Mouse (Mus musculus): ENCODE results near the gene Klhl26. TPM values are rescaled to one million over a fixed set of nuclear protein-coding genes. Genes with fewer than 3 reads are reported as not detected.

The Klhl26 gene
- polyA plus RNA-seq, 1 experiment from 2014 or later = 24.9 TPM

GRCm38 (mm10) chr8:70492664-70493640 lies 16.2 kb upstream of the Klhl26 start, which contains the start of gene Crlf1:
Gene Crlf1 (plus strand): TSS chr8:70493158.
- no peak within 1 kb of the TSS for H3K27ac ChIP-seq (ENCODE audit: low read length)
- H3K4me1 ChIP-seq (ENCODE audit: control insufficient read depth, insufficient read depth, low read length) = peaks cover 37% of the 10 kb centered on the region
- WGBS = under 1% methylated on average over 65 of the region's 93 CpGs
- no peaks in the 10 kb centered on the region for H3K36me3 ChIP-seq (ENCODE audit: control insufficient read depth, insufficient read depth, low read length)
- peak within 1 kb of the TSS; percentile 66 for H3K9ac ChIP-seq (ENCODE audit: low read length)
- H3K9me3 ChIP-seq (replicated peaks; ENCODE audit: control insufficient read depth, low read length) = no peaks in the 10 kb centered on the region
- H3K4me3 ChIP-seq (replicated peaks; ENCODE audit: low read length) = peak within 1 kb of the TSS; percentile 48
- H3K4me2 ChIP-seq (ENCODE audit: low read depth, low read length) = peak within 1 kb of the TSS; percentile 94
- no peak for ATAC-seq (ENCODE audit: insufficient read depth, low FRiP score)
- H3K27me3 ChIP-seq (ENCODE audit: control insufficient read depth, insufficient read depth, low read length) = peaks cover 98% of the 10 kb centered on the region

DNA sequence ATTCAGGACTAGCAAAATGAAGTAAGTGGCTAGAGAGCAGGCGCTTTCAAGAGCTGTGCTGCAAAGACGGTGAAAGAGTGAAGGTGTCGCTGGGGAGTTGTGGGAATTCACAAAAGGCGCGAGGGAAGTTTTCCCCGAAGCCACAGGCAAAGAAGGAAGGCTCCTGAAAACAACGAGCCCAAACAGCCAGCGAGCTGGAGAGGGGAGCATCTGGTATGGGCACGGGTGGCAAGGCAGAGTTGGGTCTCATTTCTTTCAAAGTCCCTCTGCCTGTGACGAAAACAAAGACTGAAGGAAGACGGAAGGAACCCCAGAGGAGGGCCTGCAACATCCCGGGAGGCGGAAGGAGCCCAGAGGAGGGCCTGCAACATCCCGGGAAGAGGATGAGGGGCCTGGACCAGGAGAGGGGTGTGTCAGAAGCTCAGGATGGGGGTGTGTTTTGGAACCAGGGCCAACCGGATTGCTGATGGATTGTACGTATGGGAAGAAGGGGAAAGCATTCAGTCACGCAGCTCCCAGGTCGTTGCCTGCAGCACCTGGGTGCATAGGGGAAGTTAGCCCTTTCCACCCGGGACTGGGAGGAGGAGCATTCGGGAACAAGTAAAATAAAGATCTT lies 14.2 kb upstream of the Klhl26 start:
- H3K9me3 ChIP-seq (replicated peaks; ENCODE audit: control insufficient read depth, low read length) = no peaks in the 10 kb centered on the region
- 9% methylated on average over 20 of the region's 20 CpGs for WGBS
- H3K4me3 ChIP-seq (replicated peaks; ENCODE audit: low read length) = no peak overlapping the region
- no peak overlapping the region for H3K9ac ChIP-seq (ENCODE audit: low read length)
- ATAC-seq (ENCODE audit: insufficient read depth, low FRiP score) = no peak
- peaks cover 43% of the 10 kb centered on the region for H3K4me1 ChIP-seq (ENCODE audit: control insufficient read depth, insufficient read depth, low read length)
- H3K36me3 ChIP-seq (ENCODE audit: control insufficient read depth, insufficient read depth, low read length) = no peaks in the 10 kb centered on the region
- H3K4me2 ChIP-seq (ENCODE audit: low read depth, low read length) = no peak overlapping the region
- H3K27me3 ChIP-seq (ENCODE audit: control insufficient read depth, insufficient read depth, low read length) = peaks cover 96% of the 10 kb centered on the region
- no peak overlapping the region for H3K27ac ChIP-seq (ENCODE audit: low read length)

GRCm38 (mm10) chr8:70490061-70490879 lies 13.5 kb upstream of the Klhl26 start:
- no peak overlapping the region for H3K4me3 ChIP-seq (replicated peaks; ENCODE audit: low read length)
- no peaks in the 10 kb centered on the region for H3K9me3 ChIP-seq (replicated peaks; ENCODE audit: control insufficient read depth, low read length)
- H3K36me3 ChIP-seq (ENCODE audit: control insufficient read depth, insufficient read depth, low read length) = no peaks in the 10 kb centered on the region
- peaks cover 43% of the 10 kb centered on the region for H3K4me1 ChIP-seq (ENCODE audit: control insufficient read depth, insufficient read depth, low read length)
- no peak overlapping the region for H3K4me2 ChIP-seq (ENCODE audit: low read depth, low read length)
- no peak for ATAC-seq (ENCODE audit: insufficient read depth, low FRiP score)
- no peak overlapping the region for H3K27ac ChIP-seq (ENCODE audit: low read length)
- no peak overlapping the region for H3K9ac ChIP-seq (ENCODE audit: low read length)
- 17% methylated on average over 10 of the region's 10 CpGs for WGBS
- peaks cover 96% of the 10 kb centered on the region for H3K27me3 ChIP-seq (ENCODE audit: control insufficient read depth, insufficient read depth, low read length)

GRCm38 (mm10) chr8:70489576-70489975 lies 12.8 kb upstream of the Klhl26 start:
- Histone ChIP-seq H3K4me3 (replicated peaks; ENCODE audit: low read length) (peak overlapping the region; percentile 31), H3K4me2 (ENCODE audit: low read depth, low read length) (peak overlapping the region; percentile 63), H3K9ac (ENCODE audit: low read length) (peak overlapping the region; percentile 54; the same call in 1 of the 2 replicates), H3K4me1 (ENCODE audit: control insufficient read depth, insufficient read depth, low read length) (peaks cover 43% of the 10 kb centered on the region), H3K27ac (ENCODE audit: low read length) (no peak overlapping the region), H3K36me3 (ENCODE audit: control insufficient read depth, insufficient read depth, low read length) (no peaks in the 10 kb centered on the region), H3K9me3 (replicated peaks; ENCODE audit: control insufficient read depth, low read length) (no peaks in the 10 kb centered on the region), H3K27me3 (ENCODE audit: control insufficient read depth, insufficient read depth, low read length) (peaks cover 94% of the 10 kb centered on the region)
- WGBS = 3% methylated on average over 39 of the region's 41 CpGs
- ATAC-seq (ENCODE audit: insufficient read depth, low FRiP score) = no peak

- ATAC-seq (ENCODE audit: insufficient read depth, low FRiP score) = no peak
- peaks cover 94% of the 10 kb centered on the region for H3K27me3 ChIP-seq (ENCODE audit: control insufficient read depth, insufficient read depth, low read length)
- 4% methylated on average over 14 of the region's 14 CpGs for WGBS
- H3K36me3 ChIP-seq (ENCODE audit: control insufficient read depth, insufficient read depth, low read length) = no peaks in the 10 kb centered on the region
- peaks cover 43% of the 10 kb centered on the region for H3K4me1 ChIP-seq (ENCODE audit: control insufficient read depth, insufficient read depth, low read length)
- H3K4me3 ChIP-seq (replicated peaks; ENCODE audit: low read length) = peak overlapping the region; percentile 39
- H3K4me2 ChIP-seq (ENCODE audit: low read depth, low read length) = peak overlapping the region; percentile 63
- H3K9me3 ChIP-seq (replicated peaks; ENCODE audit: control insufficient read depth, low read length) = no peaks in the 10 kb centered on the region
- H3K9ac ChIP-seq (ENCODE audit: low read length) = 0 out of 2 replicates have a peak overlapping the region, but pooled peaks have one; percentile 54
- H3K27ac ChIP-seq (ENCODE audit: low read length) = 0 out of 2 replicates have a peak overlapping the region, but pooled peaks have one; percentile 7
Observed at GRCm38 (mm10) chr8:70488931-70489470, 12.2 kb upstream of the Klhl26 start.

- 0 out of 2 replicates have a peak overlapping the region, but pooled peaks have one; percentile 7 for H3K27ac ChIP-seq (ENCODE audit: low read length)
Observed at GRCm38 (mm10) chr8:70487993-70488796, 11.4 kb upstream of the Klhl26 start.

GRCm38 (mm10) chr8:70486941-70487520 lies 10.3 kb upstream of the Klhl26 start, which contains the start of gene Tmem59l:
Gene Tmem59l (minus strand): TSS chr8:70487358.
- H3K4me1 ChIP-seq (ENCODE audit: control insufficient read depth, insufficient read depth, low read length) = peaks cover 26% of the 10 kb centered on the region
- peak within 1 kb of the TSS; percentile 54; the same call in 1 of the 2 replicates for H3K9ac ChIP-seq (ENCODE audit: low read length)
- no peak within 1 kb of the TSS for H3K27ac ChIP-seq (ENCODE audit: low read length)
- H3K4me3 ChIP-seq (replicated peaks; ENCODE audit: low read length) = peak within 1 kb of the TSS; percentile 39
- WGBS = 8% methylated on average over 33 of the region's 33 CpGs
- H3K4me2 ChIP-seq (ENCODE audit: low read depth, low read length) = peak within 1 kb of the TSS; percentile 57
- no peak for ATAC-seq (ENCODE audit: insufficient read depth, low FRiP score)
- H3K27me3 ChIP-seq (ENCODE audit: control insufficient read depth, insufficient read depth, low read length) = peaks cover 74% of the 10 kb centered on the region
- H3K36me3 ChIP-seq (ENCODE audit: control insufficient read depth, insufficient read depth, low read length) = no peaks in the 10 kb centered on the region
- H3K9me3 ChIP-seq (replicated peaks; ENCODE audit: control insufficient read depth, low read length) = no peaks in the 10 kb centered on the region

More at GRCm38 (mm10) chr8:70487993-70488796, 11.4 kb upstream of the Klhl26 start:
- H3K27me3 ChIP-seq (ENCODE audit: control insufficient read depth, insufficient read depth, low read length) = peaks cover 86% of the 10 kb centered on the region
- peaks cover 35% of the 10 kb centered on the region for H3K4me1 ChIP-seq (ENCODE audit: control insufficient read depth, insufficient read depth, low read length)
- ATAC-seq (ENCODE audit: insufficient read depth, low FRiP score) = peak; percentile 18; the same call in 1 of the 2 replicates
- 5% methylated on average over 55 of the region's 55 CpGs for WGBS
- peak overlapping the region; percentile 39 for H3K4me3 ChIP-seq (replicated peaks; ENCODE audit: low read length)
- peak overlapping the region; percentile 54; the same call in 1 of the 2 replicates for H3K9ac ChIP-seq (ENCODE audit: low read length)
- peak overlapping the region; percentile 57 for H3K4me2 ChIP-seq (ENCODE audit: low read depth, low read length)
- H3K9me3 ChIP-seq (replicated peaks; ENCODE audit: control insufficient read depth, low read length) = no peaks in the 10 kb centered on the region
- H3K36me3 ChIP-seq (ENCODE audit: control insufficient read depth, insufficient read depth, low read length) = no peaks in the 10 kb centered on the region
